In the genomic region with DNA sequence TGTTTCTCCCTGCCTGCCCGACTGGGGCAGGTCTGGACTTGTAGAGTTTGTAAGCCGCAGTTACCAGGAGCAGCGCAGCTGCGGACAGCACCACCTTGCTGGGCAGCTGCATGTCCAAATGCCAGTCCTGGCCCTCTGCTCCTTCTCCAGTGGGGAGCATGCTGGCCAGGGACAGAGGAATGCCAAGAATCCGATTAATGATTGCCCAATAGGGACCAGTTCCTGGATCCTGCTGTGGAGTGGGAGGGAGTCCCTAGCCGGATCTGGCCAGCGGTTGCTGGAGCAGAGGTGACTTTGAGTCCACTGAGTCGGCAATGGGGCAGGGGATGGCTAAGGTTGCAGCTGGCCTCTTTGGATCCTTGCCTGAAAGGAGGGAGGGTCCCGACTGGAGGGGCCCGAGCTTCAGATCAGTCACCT, we compare ENCODE assay signal across 8 mouse cellular contexts. TPM values are rescaled to one million over a fixed set of nuclear protein-coding genes. Genes with fewer than 3 reads are reported as not detected.
DNase-seq lines count a peak whose midpoint lies in the region.

No protein-coding gene starts in this region.

- peak; percentile 32 for DNase-seq in gastrocnemius, adult 18-20 months (ENCODE audit: low spot score)
- DNase-seq in gastrocnemius, postnatal 4 days (ENCODE audit: low spot score in 2 of 2) = no peak
- peak; percentile 45 for DNase-seq in adrenal gland, adult 8-10 months
- DNase-seq in heart, embryonic 10.5 days (ENCODE audit: low spot score) = no peak
- peak; percentile 85 for DNase-seq in kidney, postnatal 10 days
- peak; percentile 73 for DNase-seq in lung, postnatal 36 days
- no peak for DNase-seq in right cerebral cortex, postnatal 25 days
- no peak for DNase-seq in T-cell, adult 2 months (ENCODE audit: low spot score)

- WGBS in heart, embryonic 10.5 days = 15% methylated on average over 10 of the region's 10 CpGs

- H3K9me3 ChIP-seq in heart, embryonic 10.5 days = no peaks in the 10 kb centered on the region

- H3K27me3 ChIP-seq in heart, embryonic 10.5 days (ENCODE audit: insufficient read depth, poor library complexity, severe bottlenecking) = peaks cover 37% of the 10 kb centered on the region

- peaks cover 17% of the 10 kb centered on the region for H3K4me1 ChIP-seq in heart, embryonic 10.5 days

- H3K27ac ChIP-seq in heart, embryonic 10.5 days = peak overlapping the region; percentile 32

- peak overlapping the region; percentile 6; the same call in 1 of the 2 replicates for H3K4me3 ChIP-seq in heart, embryonic 10.5 days

- H3K36me3 ChIP-seq in heart, embryonic 10.5 days = no peaks in the 10 kb centered on the region

RNA-seq across cellular contexts. Expression of gene Klhdc7a, which starts 0.3 kb away (rescaled TPM):
- total RNA-seq in gastrocnemius, adult 18-20 months (2021) = under 1 TPM; 0.30 to 0.52 TPM
- total RNA-seq in gastrocnemius, postnatal 4 days (2021) = 1 to 10 TPM in 1 of 2 experiments, under 1 TPM in 1; 0.44 to 1.3 TPM
- total RNA-seq in adrenal gland, adult 8-10 months (2022) = 10 to 100 TPM in 1 of 4 experiments, 1 to 10 TPM in 3; 4.5 to 19.9 (median 7.5) TPM
- polyA plus RNA-seq in heart, embryonic 10.5 days (2016; fragmentation: Nextera tagmentation; extraction: Ambion mirVana) = 0.06 and 0.09 TPM in 2 replicates

Comparison
In these comparisons a context has a peak if more than half of its experiments do, and no peak if none do; other contexts are left out.
1. DNase-seq: peak in gastrocnemius, adult 18-20 months (single experiment), adrenal gland, adult 8-10 months (single experiment), kidney, postnatal 10 days (single experiment) and lung, postnatal 36 days (single experiment); none in gastrocnemius, postnatal 4 days (0 of 2), heart, embryonic 10.5 days (single experiment), right cerebral cortex, postnatal 25 days (single experiment) and T-cell, adult 2 months (single experiment).